In genomic region chr8:83200191-83201177, GRCm38 (mm10) we compare ENCODE assay signal across 8 mouse cellular contexts. TPM values are rescaled to one million over a fixed set of nuclear protein-coding genes. Genes with fewer than 3 reads are reported as not detected.
DNase-seq lines count a peak whose midpoint lies in the region; ATAC-seq and TF ChIP-seq lines count a peak whose summit lies in the region.

No protein-coding gene starts in this region.

- DNase-seq in kidney, postnatal 10 days: peak; percentile 31
- no peak for DNase-seq in kidney, adult 2 months
- peak; percentile 64 for DNase-seq in adrenal gland, adult 2 months
- peak; percentile 17 to 34 for DNase-seq in heart, postnatal 36 days
- DNase-seq in skeletal muscle tissue, adult 2 months (ENCODE audit: low read depth, low spot score): peak; percentile 30
- DNase-seq in embryo, embryonic 11 days: no peak

- peak overlapping the region; percentile 7; the same call in 1 of the 2 replicates for H3K4me2 ChIP-seq in limb, embryonic 15.5 days

- intact Hi-C loops in heart, postnatal 36 days (cut with DNase I): no loop called here

- TF ChIP-seq CTCF in kidney, adult 2 months (conservative IDR thresholded peaks at IDR 0.05; ENCODE audit: insufficient read depth, insufficient read length, low read depth, low read length): no peak

- WGBS in kidney, adult 2 months: 66% methylated on average over 16 of the region's 16 CpGs
- 62% methylated on average over 16 of the region's 16 CpGs for WGBS in limb, embryonic 15.5 days

- H3K4me3 ChIP-seq in kidney, adult 2 months (ENCODE audit: insufficient read depth, low read depth, low read length): no peak overlapping the region
- no peak overlapping the region for H3K4me3 ChIP-seq in limb, embryonic 15.5 days

- no peak overlapping the region for H3K9ac ChIP-seq in limb, embryonic 15.5 days

- H3K36me3 ChIP-seq in kidney, adult 2 months (ENCODE audit: control insufficient read depth, insufficient read depth, low read length): no peaks in the 10 kb centered on the region
- H3K36me3 ChIP-seq in limb, embryonic 15.5 days: no peaks in the 10 kb centered on the region

- H3K27me3 ChIP-seq in kidney, adult 2 months (replicated peaks; ENCODE audit: control insufficient read depth, insufficient read depth, low read length): no peaks in the 10 kb centered on the region
- no peaks in the 10 kb centered on the region for H3K27me3 ChIP-seq in limb, embryonic 15.5 days

- H3K27ac ChIP-seq in kidney, adult 2 months (ENCODE audit: insufficient read depth, low read depth, low read length): no peak overlapping the region
- peak overlapping the region; percentile 47; the same call in 1 of the 2 replicates for H3K27ac ChIP-seq in limb, embryonic 15.5 days

- no peaks in the 10 kb centered on the region for H3K9me3 ChIP-seq in limb, embryonic 15.5 days

- no peak for TF ChIP-seq POLR2A in kidney, adult 2 months (IDR thresholded peaks at IDR 0.05; ENCODE audit: low read depth, low read length)

- H3K4me1 ChIP-seq in kidney, adult 2 months (ENCODE audit: control insufficient read depth, insufficient read depth, low read length): no peaks in the 10 kb centered on the region
- H3K4me1 ChIP-seq in limb, embryonic 15.5 days: peaks cover 7% of the 10 kb centered on the region

- peak; percentile 24; the same call in 1 of the 2 replicates for ATAC-seq in common myeloid progenitor, adult 5-6 weeks (replicated peaks; ENCODE audit: low read depth, poor library complexity, severe bottlenecking)
- ATAC-seq in limb, embryonic 15.5 days (ENCODE audit: insufficient number of reproducible peaks, low FRiP score, low TSS enrichment, low read depth): no peak

RNA-seq across cellular contexts. Expression of gene Gm10645, which starts 34.5 kb away (rescaled TPM):
- 0.19 and 0.25 TPM in 2 replicates for polyA plus RNA-seq in kidney, adult 2 months (2012; rRNA removed)
- under 1 TPM in 1 of 2 experiments, not detected in 1; 0.28 TPM for total RNA-seq in adrenal gland, adult 2 months (2021)
- 1.3 and 1.5 TPM in 2 replicates for polyA plus RNA-seq in adrenal gland, adult 2 months (2012; rRNA removed)
- not detected in 2 replicates for total RNA-seq in common myeloid progenitor, adult 5-6 weeks (2017)
- not detected for total RNA-seq in heart, postnatal 36 days (2021)
- 0.27 and 0.70 TPM in 2 replicates for polyA plus RNA-seq in limb, embryonic 15.5 days (2015; fragmentation: Nextera tagmentation; extraction: Ambion mirVana)

RNA-seq across cellular contexts. Expression of gene Tbc1d9, which starts 35.3 kb away (rescaled TPM):
- 3.8 and 5.1 TPM in 2 replicates for polyA plus RNA-seq in kidney, adult 2 months (2012; rRNA removed)
- total RNA-seq in adrenal gland, adult 2 months (2021): 10 to 100 TPM in 1 of 2 experiments, 1 to 10 TPM in 1; 7.6 to 11.8 TPM
- 5.7 and 6.2 TPM in 2 replicates for polyA plus RNA-seq in adrenal gland, adult 2 months (2012; rRNA removed)
- total RNA-seq in common myeloid progenitor, adult 5-6 weeks (2017): 2.3 and 7.2 TPM in 2 replicates
- 1 to 10 TPM; 2.2 to 3.3 TPM for total RNA-seq in heart, postnatal 36 days (2021)
- polyA plus RNA-seq in limb, embryonic 15.5 days (2015; fragmentation: Nextera tagmentation; extraction: Ambion mirVana): 0.67 and 1.4 TPM in 2 replicates

Comparison
In these comparisons a context has a peak if more than half of its experiments do, and no peak if none do; other contexts are left out.
1. DNase-seq: peak in kidney, postnatal 10 days (single experiment), adrenal gland, adult 2 months (single experiment), heart, postnatal 36 days (2 of 2) and skeletal muscle tissue, adult 2 months (single experiment); none in kidney, adult 2 months (single experiment) and embryo, embryonic 11 days (single experiment).